Mouse (Mus musculus) heart, adult 2 months (tissue): ENCODE measurements at regions not wholly inside any gene's neighbourhood (a gene's known extent, or its start where the extent isn't known, plus 50 kb on each side); places are given as distances from the start of the nearest gene placed in this dataset.

ENCODE experiments used
- CTCF ChIP-seq: fragments of 200-600 bp; IDR thresholded peaks from 2 replicates; pipeline ENCODE4 v1.8.1; 2022; ENCODE audit warnings: antibody characterized with exemption, mild to moderate bottlenecking, moderate library complexity
- EP300 ChIP-seq: fragments of 200-500 bp; IDR thresholded peaks from 2 replicates; pipeline ENCODE4 v1.6.1; 2011; ENCODE audit warnings: low read depth, low read length, control low read depth; ENCODE audit not compliant: insufficient read depth
- POLR2A ChIP-seq: fragments of 200-500 bp; IDR thresholded peaks from 2 replicates; pipeline ENCODE4 v1.6.1; 2011; ENCODE audit warnings: mild to moderate bottlenecking, low read depth, low read length, control low read depth; ENCODE audit not compliant: insufficient read depth

DNA sequence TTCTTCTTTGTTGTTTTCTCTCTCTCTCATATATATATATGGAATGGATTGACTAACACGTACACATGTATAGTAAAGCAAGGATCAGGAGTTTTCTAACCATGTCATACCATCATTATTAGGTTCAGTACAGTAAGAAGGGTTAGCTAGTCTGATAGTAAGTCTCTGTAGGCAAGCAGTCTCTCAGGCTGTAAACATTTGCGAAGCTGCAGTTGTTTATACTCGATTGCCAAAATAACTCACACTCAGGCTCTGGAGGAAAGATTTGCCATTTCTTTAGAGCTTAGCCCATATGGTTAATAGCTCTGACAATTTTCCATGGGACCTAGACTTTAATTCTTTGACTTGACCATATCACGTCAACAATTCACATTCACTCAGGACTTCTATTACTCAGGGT is 348.3 kb upstream of the Slc10a2 start:
- TF ChIP-seq CTCF (no peak), POLR2A (no peak), EP300 (no peak)
